Mouse (Mus musculus) G1E (cell line): ENCODE measurements around the gene Atp8b4. TPM values are rescaled to one million over a fixed set of nuclear protein-coding genes. Genes with fewer than 3 reads are reported as not detected.

Source experiments
- ATAC-seq: 2 replicates; pipeline ENCODE4 v1.8.0; 2016; ENCODE audit warnings: mild to moderate bottlenecking; ENCODE audit not compliant: insufficient number of reproducible peaks, poor library complexity, low FRiP score, severe bottlenecking; ENCODE audit errors: extremely low read depth
- DNase-seq: peaks from one replicate; pipeline ENCODE4 v3.0.0; 2012; ENCODE audit warnings: low spot score
- H3K27me3 ChIP-seq: 2 replicates; pipeline ENCODE4 v1.6.1; 2012; ENCODE audit warnings: mild to moderate bottlenecking, low read length, inconsistent platforms; ENCODE audit not compliant: insufficient read depth
- H3K36me3 ChIP-seq: replicated peaks from 2 replicates; pipeline ENCODE3; 2012; ENCODE audit warnings: mild to moderate bottlenecking, inconsistent platforms
- H3K4me1 ChIP-seq: 2 replicates; pipeline ENCODE4 v1.6.1; 2012; ENCODE audit warnings: low read depth, low read length, inconsistent platforms, mixed read lengths; ENCODE audit not compliant: insufficient read depth
- H3K4me3 ChIP-seq: 2 replicates; pipeline ENCODE4 v1.5.1; 2012; ENCODE audit warnings: low read depth, mild to moderate bottlenecking, inconsistent platforms, low read length, moderate library complexity, mixed read lengths
- H3K9me3 ChIP-seq: replicated peaks from 2 replicates; pipeline ENCODE4 v1.6.1; 2012; ENCODE audit warnings: inconsistent platforms
- CTCF ChIP-seq: IDR thresholded peaks from 2 replicates; pipeline ENCODE4 v1.5.1; 2012; ENCODE audit warnings: low read depth, low read length, inconsistent platforms, mixed read lengths
- GATA1 ChIP-seq: IDR thresholded peaks from 2 replicates; pipeline ENCODE4 v1.6.1; 2012; ENCODE audit warnings: borderline replicate concordance, low read length, inconsistent platforms, mixed read lengths
- GATA2 ChIP-seq: IDR thresholded peaks from 2 replicates; pipeline ENCODE4 v1.6.1; 2012; ENCODE audit warnings: low read depth, low read length, inconsistent platforms, borderline replicate concordance
- POLR2AphosphoS5 ChIP-seq: IDR thresholded peaks from 2 replicates; pipeline ENCODE4 v1.6.1; 2012; ENCODE audit warnings: low read depth, low read length, inconsistent platforms; ENCODE audit not compliant: insufficient replicate concordance
- TAL1 ChIP-seq: conservative IDR thresholded peaks from 2 replicates; pipeline ENCODE4 v1.6.1; 2012; ENCODE audit warnings: low read depth, low read length, inconsistent platforms, mixed read lengths
- polyA plus RNA-seq: library from polyadenylated mRNA; stranded (reverse); fragments of >175 nt; gene quantifications from 2 replicates; pipeline ENCODE4 v1.2.3, GENCODE M21; 2012
- total RNA-seq, 2 experiments: library from RNA; stranded (forward) in 1 of 2; stranded (reverse) in 1 of 2; fragments of 200-1000 nt in 1 of 2; fragments of >200 nt in 1 of 2; fragmentation: Nextera tagmentation in 1 of 2; gene quantifications; 2 replicates each; pipeline ENCODE4 v1.2.3; 2014 to 2017

The Atp8b4 gene
- total and polyA plus RNA-seq, 3 experiments: under 0.01 to 0.02 TPM; not detected in 1

DNA sequence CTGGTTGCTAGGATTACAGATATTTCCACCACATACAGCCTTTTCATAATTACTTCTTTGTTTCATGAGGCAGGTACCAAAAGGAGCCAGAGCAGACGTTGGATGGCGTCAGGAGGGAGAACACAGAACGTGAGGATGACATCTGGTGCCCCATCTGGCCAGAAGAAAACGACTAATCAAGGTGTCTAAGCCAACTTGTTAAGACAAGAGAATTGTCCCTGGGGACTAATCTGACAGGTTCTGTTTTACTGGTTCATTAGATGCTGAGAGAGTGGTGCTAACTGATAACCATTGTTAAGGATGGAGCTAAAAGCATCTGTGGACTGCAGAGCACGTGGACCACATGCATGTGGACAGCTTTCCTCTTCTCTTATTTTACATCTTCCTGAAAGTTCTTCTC lies 7.8 kb downstream of the Atp8b4 start:
- Histone ChIP-seq H3K27me3 (no peaks in the 10 kb centered on the region), H3K4me3 (no peak overlapping the region), H3K36me3 (no peaks in the 10 kb centered on the region), H3K4me1 (no peaks in the 10 kb centered on the region), H3K9me3 (no peaks in the 10 kb centered on the region)
- TF ChIP-seq GATA1: no peak
- no peak for TF ChIP-seq POLR2AphosphoS5
- no peak for TF ChIP-seq GATA2
- TF ChIP-seq CTCF: no peak
- TF ChIP-seq TAL1: no peak
- DNase-seq: no peak
- no peak for ATAC-seq

DNA sequence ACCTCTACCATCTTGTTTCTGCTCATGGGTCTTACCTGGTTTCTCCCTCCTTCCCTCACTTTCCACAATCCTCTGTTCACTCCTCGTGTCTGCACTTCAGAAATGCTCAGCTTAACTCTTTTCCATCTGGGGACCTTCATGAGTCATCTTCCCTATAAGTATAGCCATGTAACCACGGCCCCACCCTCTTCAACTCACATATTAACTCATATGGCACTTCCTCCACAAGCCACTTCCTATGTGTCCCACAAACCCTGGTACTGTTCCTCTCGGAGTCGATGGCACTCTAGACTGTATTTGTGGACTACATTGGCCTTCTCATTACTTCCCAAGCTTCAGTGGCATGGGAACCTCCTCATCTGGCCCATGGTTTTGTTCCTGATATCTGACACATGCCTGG lies 9.0 kb downstream of the Atp8b4 start:
- ATAC-seq: no peak
- Histone ChIP-seq H3K9me3 (no peaks in the 10 kb centered on the region), H3K27me3 (no peaks in the 10 kb centered on the region), H3K4me1 (no peaks in the 10 kb centered on the region), H3K36me3 (no peaks in the 10 kb centered on the region), H3K4me3 (no peak overlapping the region)
- TF ChIP-seq CTCF (no peak), POLR2AphosphoS5 (no peak)
- DNase-seq: no peak

GRCm38 (mm10) chr2:126490573-126490972 lies 9.9 kb downstream of the Atp8b4 start:
- Histone ChIP-seq H3K9me3 (no peaks in the 10 kb centered on the region), H3K36me3 (no peaks in the 10 kb centered on the region), H3K4me1 (no peaks in the 10 kb centered on the region), H3K27me3 (no peaks in the 10 kb centered on the region), H3K4me3 (no peak overlapping the region)
- DNase-seq (no peak), ATAC-seq (no peak)
- no peak for TF ChIP-seq GATA2

- no peaks in the 10 kb centered on the region for H3K36me3 ChIP-seq
- DNase-seq (no peak), ATAC-seq (no peak)
- no peak overlapping the region for H3K4me3 ChIP-seq
- H3K27me3 ChIP-seq: no peaks in the 10 kb centered on the region
- H3K9me3 ChIP-seq: no peaks in the 10 kb centered on the region
- TF ChIP-seq GATA1: no peak
- no peak for TF ChIP-seq TAL1
- TF ChIP-seq GATA2: no peak
- no peak for TF ChIP-seq CTCF
- TF ChIP-seq POLR2AphosphoS5: no peak
- no peaks in the 10 kb centered on the region for H3K4me1 ChIP-seq
These were observed 15.0 kb downstream of the Atp8b4 start for GRCm38 (mm10) chr2:126485262-126486017.

DNA sequence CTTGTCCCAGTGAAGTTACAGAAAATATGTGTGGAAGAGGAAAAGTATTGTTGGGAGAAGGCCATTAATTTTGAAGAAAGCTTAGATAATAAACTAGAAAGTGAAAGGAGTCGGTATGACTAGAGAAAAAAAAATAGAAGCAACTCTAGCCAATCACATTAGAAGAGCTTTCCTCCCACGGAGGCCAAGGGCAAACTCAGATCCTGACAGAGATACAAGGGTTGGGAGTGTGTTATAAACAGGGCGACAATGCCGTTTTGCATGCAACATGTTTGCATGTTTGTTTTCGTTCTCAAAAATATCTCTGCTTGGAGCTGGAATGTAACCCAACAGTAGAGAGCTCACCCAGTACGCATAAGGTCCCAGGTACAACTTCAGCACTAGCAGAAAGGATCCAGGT lies 17.1 kb downstream of the Atp8b4 start:
- no peak for ATAC-seq
- Histone ChIP-seq H3K4me3 (no peak overlapping the region), H3K27me3 (no peaks in the 10 kb centered on the region; the same call in 1 of the 2 replicates), H3K36me3 (no peaks in the 10 kb centered on the region), H3K4me1 (no peaks in the 10 kb centered on the region), H3K9me3 (no peaks in the 10 kb centered on the region)
- TF ChIP-seq CTCF (no peak), TAL1 (no peak), GATA1 (no peak), POLR2AphosphoS5 (no peak), GATA2 (no peak)
- no peak for DNase-seq

GRCm38 (mm10) chr2:126477556-126477955 lies 22.9 kb downstream of the Atp8b4 start:
- no peak for DNase-seq
- no peak for TF ChIP-seq GATA1
- TF ChIP-seq GATA2: no peak
- TF ChIP-seq CTCF: no peak
- no peak for TF ChIP-seq POLR2AphosphoS5
- Histone ChIP-seq H3K4me3 (no peak overlapping the region), H3K36me3 (no peaks in the 10 kb centered on the region), H3K4me1 (peaks cover 6% of the 10 kb centered on the region; the same call in 1 of the 2 replicates), H3K9me3 (no peaks in the 10 kb centered on the region), H3K27me3 (peaks cover 5% of the 10 kb centered on the region; the same call in 1 of the 2 replicates)
- ATAC-seq: no peak
